In genomic region chr6:83234280-83234741, GRCm38 (mm10) we compare ENCODE assay signal across 8 mouse cellular contexts. TPM values are rescaled to one million over a fixed set of nuclear protein-coding genes. Genes with fewer than 3 reads are reported as not detected.
DNase-seq lines count a peak whose midpoint lies in the region; ATAC-seq lines count a peak whose summit lies in the region.

No protein-coding gene starts in this region.

- 0 out of 2 replicates have a peak, but pooled peaks have one; percentile 35 for ATAC-seq in heart, embryonic 14.5 days (ENCODE audit: insufficient number of reproducible peaks, insufficient read depth, low FRiP score, low read depth)
- no peak for ATAC-seq in limb, embryonic 11.5 days (ENCODE audit: insufficient number of reproducible peaks, low FRiP score, low TSS enrichment, low read depth)
- no peak for ATAC-seq in neural tube, embryonic 12.5 days (ENCODE audit: low FRiP score, low read depth)

- no peak overlapping the region for H3K4me3 ChIP-seq in heart, embryonic 14.5 days (ENCODE audit: control insufficient read depth in 1 of 2, insufficient read depth in 1 of 2, low read depth in 1 of 2, low read length in 2 of 2)
- H3K4me3 ChIP-seq in limb, embryonic 11.5 days (ENCODE audit: low read depth, low read length) = 0 out of 2 replicates have a peak overlapping the region, but pooled peaks have one; percentile 8
- H3K4me3 ChIP-seq in neural tube, embryonic 12.5 days = no peak overlapping the region

- 0 out of 4 replicates have a peak overlapping the region, but pooled peaks of 1 of the 2 experiments have one; percentile 24 for H3K27ac ChIP-seq in heart, embryonic 14.5 days (replicated peaks in 1 of 2; ENCODE audit: control insufficient read depth in 1 of 2, insufficient read depth in 1 of 2, low read depth in 2 of 2, low read length in 2 of 2)
- no peak overlapping the region for H3K27ac ChIP-seq in limb, embryonic 11.5 days (replicated peaks; ENCODE audit: low read depth, low read length)
- H3K27ac ChIP-seq in neural tube, embryonic 12.5 days = no peak overlapping the region

- H3K4me2 ChIP-seq in heart, embryonic 14.5 days (ENCODE audit: low read length) = peak overlapping the region; percentile 55
- H3K4me2 ChIP-seq in limb, embryonic 11.5 days (ENCODE audit: low read depth, severe bottlenecking) = peak overlapping the region; percentile 30
- peak overlapping the region; percentile 52 for H3K4me2 ChIP-seq in neural tube, embryonic 12.5 days (replicated peaks)

- H3K9ac ChIP-seq in heart, embryonic 14.5 days (ENCODE audit: low read length) = peak overlapping the region; percentile 56
- H3K9ac ChIP-seq in limb, embryonic 11.5 days (ENCODE audit: low read length) = peak overlapping the region; percentile 3; the same call in 1 of the 2 replicates
- peak overlapping the region; percentile 3; the same call in 1 of the 2 replicates for H3K9ac ChIP-seq in neural tube, embryonic 12.5 days

- H3K36me3 ChIP-seq in heart, embryonic 14.5 days (ENCODE audit: control insufficient read depth, insufficient read depth, low read length) = no peaks in the 10 kb centered on the region
- H3K36me3 ChIP-seq in limb, embryonic 11.5 days (ENCODE audit: control insufficient read depth, insufficient read depth, low read length) = no peaks in the 10 kb centered on the region
- H3K36me3 ChIP-seq in neural tube, embryonic 12.5 days = no peaks in the 10 kb centered on the region

- 12% methylated on average over 14 of the region's 14 CpGs for WGBS in heart, embryonic 14.5 days
- WGBS in limb, embryonic 11.5 days = 2% methylated on average over 14 of the region's 14 CpGs
- 1% methylated on average over 14 of the region's 14 CpGs for WGBS in neural tube, embryonic 12.5 days

- no peaks in the 10 kb centered on the region for H3K9me3 ChIP-seq in heart, embryonic 14.5 days (ENCODE audit: control insufficient read depth, low read length)
- H3K9me3 ChIP-seq in limb, embryonic 11.5 days (ENCODE audit: control insufficient read depth, low read length) = no peaks in the 10 kb centered on the region
- H3K9me3 ChIP-seq in neural tube, embryonic 12.5 days = no peaks in the 10 kb centered on the region

- no peak for DNase-seq in heart, postnatal 36 days
- DNase-seq in forelimb bud, embryonic 11.5 days (ENCODE audit: low read depth, low spot score) = peak; percentile 46
- DNase-seq in limb, embryonic 11.5 days (ENCODE audit: low spot score) = peak; percentile 39
- no peak for DNase-seq in layer of hippocampus, postnatal 36 days
- no peak for DNase-seq in gastrocnemius, postnatal 14 days
- no peak for DNase-seq in B cell, adult 2 months

- peaks cover 15 to 17% of the 10 kb centered on the region in 2 experiments for H3K4me1 ChIP-seq in heart, embryonic 14.5 days (ENCODE audit: control insufficient read depth in 2 of 2, insufficient read depth in 2 of 2, low read length in 2 of 2)
- H3K4me1 ChIP-seq in limb, embryonic 11.5 days (ENCODE audit: control insufficient read depth, insufficient read depth, low read length) = peaks cover 19% of the 10 kb centered on the region
- peaks cover 18% of the 10 kb centered on the region for H3K4me1 ChIP-seq in neural tube, embryonic 12.5 days

- intact Hi-C loops in heart, postnatal 36 days (cut with DNase I) = no loop called here
- intact Hi-C loops in gastrocnemius, postnatal 14 days (cut with DNase I; ENCODE audit: low total_unique reads) = no loop called here

- no peaks in the 10 kb centered on the region; the same call in 1 of the 2 replicates for H3K27me3 ChIP-seq in heart, embryonic 14.5 days (ENCODE audit: control insufficient read depth, insufficient read depth, low read length)
- H3K27me3 ChIP-seq in limb, embryonic 11.5 days (ENCODE audit: control insufficient read depth, insufficient read depth, low read length) = 0 out of 2 replicates have a peak, but pooled peaks cover 4% of the 10 kb centered on the region
- 0 out of 2 replicates have a peak, but pooled peaks cover 2% of the 10 kb centered on the region for H3K27me3 ChIP-seq in neural tube, embryonic 12.5 days (replicated peaks)

RNA-seq across cellular contexts. Expression of gene Slc4a5, which starts 14.7 kb away (rescaled TPM):
- 0.11 and 0.16 TPM in 2 replicates for polyA plus RNA-seq in heart, embryonic 14.5 days (2014; fragmentation: Nextera tagmentation; extraction: Ambion mirVana)
- not detected for total RNA-seq in heart, postnatal 36 days (2021)
- polyA plus RNA-seq in limb, embryonic 11.5 days (2014; fragmentation: Nextera tagmentation; extraction: Ambion mirVana) = 0.16 and 0.47 TPM in 2 replicates
- 0.18 and 0.34 TPM in 2 replicates for polyA plus RNA-seq in neural tube, embryonic 12.5 days (2016; fragmentation: Nextera tagmentation; extraction: Ambion mirVana)
- 1 to 10 TPM in 1 of 2 experiments, under 1 TPM in 1; 0.57 to 2.8 TPM for total RNA-seq in layer of hippocampus, postnatal 36 days (2021)
- total RNA-seq in gastrocnemius, postnatal 14 days (2021) = not detected

Comparison
In these comparisons a context has a peak if more than half of its experiments do, and no peak if none do; other contexts are left out.
1. H3K9ac ChIP-seq: peak in every context shown above with its lines; median percentile 56 in heart, embryonic 14.5 days; 3 in limb, embryonic 11.5 days; 3 in neural tube, embryonic 12.5 days.
2. DNase-seq: peak in forelimb bud, embryonic 11.5 days (single experiment) and limb, embryonic 11.5 days (single experiment); none in heart, postnatal 36 days (0 of 2), layer of hippocampus, postnatal 36 days (0 of 2), gastrocnemius, postnatal 14 days (single experiment) and B cell, adult 2 months (0 of 2).
3. Peak in every context shown above with its lines, with median percentiles within 50 percentile points of each other: H3K4me2 ChIP-seq.